Mouse (Mus musculus) cerebellum, postnatal 4 days (tissue): Measurements from ENCODE around the gene Krt39.
A peak's percentile ranks its signal among the peaks of the same experiment; 100 is the strongest.

ENCODE experiments used
- DNase-seq, 2 experiments: peaks; one replicate each; pipeline ENCODE4 v3.0.0; 2022; ENCODE audit warnings: low spot score in 2 of 2, mixed read lengths in 1 of 2

Krt39 gene

DNA sequence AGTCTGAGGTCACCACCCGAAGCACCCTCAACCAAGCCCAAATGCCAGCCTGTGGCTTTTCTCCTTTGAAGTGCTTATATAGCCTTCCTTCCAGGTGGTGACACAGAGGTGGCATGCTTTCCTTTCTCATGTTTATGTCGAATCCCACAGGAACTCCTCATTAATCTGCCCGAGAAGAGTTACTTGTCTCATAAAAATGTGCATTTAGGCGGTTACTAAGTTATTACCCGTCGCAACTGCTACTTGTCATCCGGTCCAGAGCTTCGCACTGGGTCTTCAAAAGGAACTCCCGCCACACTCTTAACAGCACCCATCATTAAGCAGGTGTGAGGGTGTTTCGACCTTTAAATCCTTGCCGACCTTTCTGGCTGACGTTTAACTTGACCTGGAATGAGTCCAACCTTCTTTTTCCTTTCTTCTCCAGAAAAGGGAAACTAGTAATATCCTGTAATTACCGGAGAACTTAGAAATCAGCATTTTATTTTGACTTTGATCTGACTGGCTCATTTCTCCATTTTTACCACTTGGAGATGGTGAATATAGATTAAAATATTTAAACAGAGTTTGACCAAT is at the start of gene Krt39:
Krt39 (minus strand) TSS at position 51 of the 573 bp plus-strand sequence.
- DNase-seq: no peak

DNA sequence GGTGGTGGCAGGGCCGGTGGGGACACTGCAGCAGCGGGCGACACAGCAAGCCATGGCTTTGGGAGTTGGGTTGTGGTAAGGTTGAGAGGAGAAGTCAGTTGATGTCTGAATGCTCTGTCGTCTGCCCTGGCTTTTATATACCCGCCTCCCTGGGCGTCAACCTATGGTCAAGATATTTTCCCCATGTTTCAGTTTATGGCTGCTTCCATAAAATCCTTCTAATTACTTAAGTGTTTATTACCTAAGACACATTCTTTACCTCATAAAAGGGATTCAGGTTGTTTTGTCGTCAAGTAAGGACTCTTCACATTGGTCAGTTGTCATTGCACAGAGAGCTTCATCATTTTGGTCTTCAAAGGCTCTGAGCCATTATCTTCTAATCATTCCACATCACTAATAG is 45.4 kb upstream of the Krt39 start, which contains the start of gene Krtap3-1:
Krtap3-1 (minus strand) TSS at position 101 of the 400 bp plus-strand sequence.
- no peak for DNase-seq

DNA sequence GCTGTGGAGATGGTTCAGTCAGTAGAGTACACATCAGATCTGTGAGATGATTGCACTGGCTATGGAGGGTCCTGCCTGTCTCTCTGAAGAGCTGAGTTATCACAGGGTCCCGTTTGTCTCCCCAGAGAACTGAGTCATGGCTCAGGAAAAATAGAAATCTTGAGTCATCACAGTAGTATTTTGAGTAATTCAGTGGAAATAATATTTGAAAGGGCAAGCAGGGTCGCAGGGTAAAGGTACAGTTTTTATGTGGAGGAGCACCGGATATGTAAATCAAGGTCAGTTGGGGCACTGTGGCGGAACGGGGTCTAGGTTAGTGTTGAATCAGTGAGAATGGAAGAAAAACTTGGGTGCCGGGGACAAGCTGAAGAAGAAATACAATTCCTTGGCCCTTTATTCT is 41.4 kb upstream of the Krt39 start:
- DNase-seq: no peak

DNA sequence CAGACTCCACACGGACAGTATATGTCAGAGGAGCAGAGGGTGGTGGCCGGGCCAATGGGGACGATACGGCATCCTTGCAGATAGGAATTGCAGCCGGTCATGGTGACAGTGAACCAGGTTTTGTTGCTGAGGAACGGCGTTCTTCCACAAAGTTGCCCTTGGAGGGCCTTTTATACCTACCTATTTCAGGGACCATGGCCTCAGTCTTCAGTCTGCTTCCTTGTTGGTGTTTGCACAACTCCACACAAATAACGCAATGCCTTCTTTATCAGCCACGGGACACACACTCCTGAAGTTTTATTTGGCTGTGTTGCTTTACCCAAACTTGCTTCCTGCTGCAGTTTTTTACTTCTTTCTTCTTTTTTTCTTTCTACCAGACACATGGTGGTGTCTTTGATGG is 38.2 kb upstream of the Krt39 start, which contains the start of gene Gm11939:
Gm11939 (minus strand) TSS at position 101 of the 400 bp plus-strand sequence.
- DNase-seq: no peak

DNA sequence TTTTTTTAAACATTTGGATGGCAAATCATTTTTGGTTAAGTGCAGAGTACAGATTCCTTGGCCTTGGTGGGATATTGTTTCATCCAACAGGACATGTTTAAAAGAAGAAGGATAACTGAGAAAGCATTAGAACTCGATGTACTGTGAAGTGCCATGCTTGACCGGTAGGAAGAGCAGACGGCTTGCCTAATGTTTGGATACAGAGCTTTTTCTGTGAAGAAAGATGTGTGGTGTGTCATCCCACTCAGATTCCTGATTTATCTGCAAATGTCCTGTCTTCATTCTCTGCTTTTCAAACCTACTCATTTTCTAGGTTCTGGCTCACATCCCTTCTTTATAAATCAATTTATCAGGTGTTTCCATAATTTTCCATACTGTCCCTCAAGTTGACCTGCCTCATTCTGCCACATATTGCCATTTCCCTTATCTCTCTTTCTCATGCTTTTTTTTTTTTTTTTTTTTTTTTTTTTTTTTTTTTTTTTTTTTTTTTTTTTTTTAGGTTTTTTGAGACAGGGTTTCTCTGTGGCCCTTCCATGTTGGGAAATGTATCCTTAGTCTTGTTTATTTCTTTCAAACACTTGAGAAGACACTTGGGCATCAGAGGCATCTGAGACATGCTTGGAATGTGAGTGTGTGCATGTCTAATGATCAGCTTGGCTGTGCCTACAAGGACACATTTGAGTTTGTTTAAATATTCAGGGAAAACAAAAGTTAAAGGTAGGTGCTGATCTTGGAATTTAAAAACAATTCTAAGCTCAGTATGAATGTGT is 37.0 kb upstream of the Krt39 start:
- no peak for DNase-seq

DNA sequence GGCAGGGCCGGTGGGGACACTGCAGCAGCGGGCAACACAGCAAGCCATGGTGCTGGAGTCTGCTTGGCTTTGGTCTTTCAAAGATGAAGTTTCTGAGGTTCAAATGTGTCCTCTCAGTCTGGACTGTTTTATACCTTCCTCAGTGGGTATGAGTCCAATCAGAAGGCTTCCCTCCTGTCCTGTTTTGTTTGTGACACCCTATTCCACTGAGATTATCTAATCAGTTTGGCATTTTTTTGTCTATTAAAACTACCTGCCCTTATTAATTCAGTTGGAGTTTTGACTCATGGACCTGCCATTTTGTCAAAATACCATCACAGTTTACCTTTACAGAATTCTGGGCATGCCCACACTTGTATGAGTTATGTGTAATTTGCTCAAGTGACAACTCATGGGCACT is 35.6 kb upstream of the Krt39 start, which contains the start of gene Krtap3-2:
Krtap3-2 (minus strand) TSS at position 101 of the 400 bp plus-strand sequence.
- no peak for DNase-seq

DNA sequence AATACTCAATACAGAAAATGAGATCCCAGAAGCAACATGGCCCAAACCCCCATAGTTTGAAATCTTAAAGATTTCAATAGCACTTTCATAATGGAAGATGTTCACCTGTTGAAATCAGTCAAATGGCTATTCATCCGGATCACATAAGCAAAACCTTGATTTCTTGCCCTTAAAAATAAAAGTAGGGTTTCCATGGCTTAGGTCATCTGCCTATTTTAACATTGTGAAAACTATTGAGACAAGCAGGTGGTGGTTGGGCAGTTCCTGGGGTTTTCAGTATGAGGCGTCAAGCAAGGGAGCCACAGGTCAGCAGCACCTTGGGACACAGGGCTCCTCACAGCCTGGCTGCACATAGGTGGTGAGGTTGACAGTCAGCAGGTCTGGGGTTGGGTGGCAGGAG is 35.1 kb upstream of the Krt39 start:
- no peak for DNase-seq

DNA sequence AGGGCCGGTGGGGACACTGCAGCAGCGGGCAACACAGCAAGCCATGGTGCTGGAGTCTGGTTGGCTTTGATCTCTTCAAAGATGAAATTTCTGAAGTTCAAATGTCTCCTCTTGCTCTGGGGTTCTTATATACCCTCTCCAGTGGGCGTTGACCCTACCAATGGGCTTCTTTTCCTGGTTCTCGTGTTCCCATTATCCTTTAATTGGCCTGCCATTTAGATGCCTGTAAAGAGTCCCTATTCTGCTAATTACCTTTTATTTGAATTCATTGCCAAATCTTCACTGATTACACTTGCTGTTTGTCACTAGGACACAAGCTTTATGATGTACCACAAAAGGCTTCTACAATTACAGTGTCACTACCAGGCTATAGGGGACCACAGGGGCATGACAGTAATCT is 29.6 kb upstream of the Krt39 start, which contains the start of gene Krtap3-3:
Krtap3-3 (minus strand) TSS at position 101 of the 400 bp plus-strand sequence.
- DNase-seq: no peak

DNA sequence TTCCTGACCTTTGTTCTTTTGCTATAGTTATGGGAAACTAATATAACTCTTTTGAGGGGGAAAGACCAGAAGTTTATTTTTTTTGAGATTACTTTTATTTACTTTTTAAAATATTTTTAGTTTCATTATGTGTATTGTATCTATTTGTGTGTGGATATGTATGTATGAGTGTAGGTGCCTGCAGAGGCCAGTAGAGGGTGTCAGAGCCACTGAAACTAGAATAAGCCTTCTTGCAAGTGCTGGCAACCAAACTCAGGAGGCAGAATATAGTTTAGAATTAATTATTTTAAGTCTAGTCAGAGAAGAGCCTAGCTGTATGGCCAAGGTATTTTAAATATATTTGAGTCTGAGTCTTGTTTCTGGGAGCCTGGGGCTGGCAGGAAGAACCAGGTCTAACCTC is 26.8 kb upstream of the Krt39 start:
- no peak for DNase-seq

DNA sequence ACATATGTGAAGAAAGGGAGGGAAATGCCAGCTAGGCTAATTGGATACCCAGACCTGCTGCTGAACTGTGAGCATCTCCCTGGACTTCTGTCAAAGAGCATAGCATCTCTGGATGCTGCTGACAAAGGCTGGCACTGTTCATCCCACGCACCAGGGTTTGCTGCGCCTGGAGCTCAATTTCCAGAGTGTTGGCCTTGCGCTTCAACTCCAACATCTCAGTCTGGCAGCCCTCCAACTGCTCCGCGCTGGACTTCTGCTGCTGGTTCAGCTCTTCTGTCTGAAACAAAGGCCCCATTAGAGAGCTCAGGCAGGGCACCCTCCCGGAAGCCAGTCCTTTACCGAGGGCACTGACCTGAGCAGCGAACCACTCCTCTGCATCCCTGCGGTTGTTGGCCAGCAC is 18.6 kb upstream of the Krt39 start:
- DNase-seq: peak; percentile 36 to 76

DNA sequence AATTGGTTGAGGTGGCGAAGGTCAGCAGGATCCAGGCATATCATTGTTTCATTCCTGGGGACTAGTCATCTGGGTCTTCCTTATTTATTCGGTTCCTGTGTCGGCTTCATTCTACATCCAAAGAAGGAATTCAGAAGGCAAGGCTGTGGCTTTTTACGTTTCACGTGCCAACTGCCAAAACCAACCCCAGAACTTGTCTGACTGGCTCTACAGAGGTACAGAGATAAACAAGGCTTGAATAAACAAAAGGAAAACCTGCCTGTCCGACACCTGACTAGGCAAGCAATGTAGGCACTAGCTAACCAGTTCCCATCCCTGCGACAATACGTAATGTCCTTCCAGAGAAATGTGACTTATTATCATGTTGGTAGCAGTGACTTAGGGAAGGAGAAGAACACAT is 7.0 kb downstream of the Krt39 start:
- no peak for DNase-seq

DNA sequence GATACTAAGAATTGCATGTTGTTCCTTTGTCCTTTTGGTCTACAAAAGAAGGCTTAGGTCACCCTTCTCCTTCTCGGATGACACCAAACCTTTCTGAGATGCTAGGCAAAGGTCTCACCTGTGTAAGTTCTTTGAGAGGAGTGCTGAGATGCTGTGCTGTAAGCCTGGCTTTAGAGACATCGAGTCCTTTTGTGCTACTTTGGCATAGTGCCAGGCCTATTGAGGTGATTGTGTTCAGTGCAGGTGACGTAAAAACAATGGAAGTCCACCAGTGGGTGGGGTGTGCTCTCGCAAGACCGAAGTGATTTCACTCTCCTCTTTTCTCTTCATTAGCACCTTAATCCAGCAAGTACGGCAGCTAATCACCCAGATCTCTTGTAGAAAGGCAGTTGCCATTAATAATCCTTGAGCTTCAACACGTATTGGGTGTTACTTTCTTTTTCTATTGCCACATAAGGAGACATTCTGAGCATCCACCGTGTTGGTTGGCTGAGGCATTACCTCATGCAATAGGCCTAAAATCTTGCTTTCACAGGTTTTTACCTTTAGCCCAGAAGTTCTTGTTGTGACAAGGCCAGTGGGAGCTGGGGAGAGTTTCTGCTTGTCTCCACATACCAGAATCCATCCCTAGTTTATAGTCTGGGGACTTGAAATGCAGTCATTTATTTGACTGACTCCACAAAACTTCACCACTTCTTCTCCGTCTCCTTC is 20.9 kb downstream of the Krt39 start:
- DNase-seq: no peak

DNA sequence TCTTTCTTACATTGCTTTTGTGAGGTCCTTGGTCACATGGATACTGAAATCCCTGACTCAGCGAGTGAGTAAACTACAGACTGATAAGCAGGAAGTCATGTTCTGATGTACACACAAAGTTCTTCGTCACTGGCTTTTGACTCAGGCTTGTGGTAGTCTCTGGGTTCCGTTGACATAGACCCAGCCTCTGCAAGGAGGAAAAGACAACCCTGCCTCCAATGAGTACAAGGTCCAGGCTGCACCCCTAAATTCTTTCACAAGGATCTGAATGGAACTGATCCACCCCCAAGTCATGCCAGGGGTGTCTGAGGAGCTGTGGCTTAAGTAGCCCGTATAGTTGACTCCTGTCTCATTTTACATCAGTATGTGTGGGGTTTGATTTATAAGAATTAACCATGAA is 24.7 kb downstream of the Krt39 start:
- no peak for DNase-seq

DNA sequence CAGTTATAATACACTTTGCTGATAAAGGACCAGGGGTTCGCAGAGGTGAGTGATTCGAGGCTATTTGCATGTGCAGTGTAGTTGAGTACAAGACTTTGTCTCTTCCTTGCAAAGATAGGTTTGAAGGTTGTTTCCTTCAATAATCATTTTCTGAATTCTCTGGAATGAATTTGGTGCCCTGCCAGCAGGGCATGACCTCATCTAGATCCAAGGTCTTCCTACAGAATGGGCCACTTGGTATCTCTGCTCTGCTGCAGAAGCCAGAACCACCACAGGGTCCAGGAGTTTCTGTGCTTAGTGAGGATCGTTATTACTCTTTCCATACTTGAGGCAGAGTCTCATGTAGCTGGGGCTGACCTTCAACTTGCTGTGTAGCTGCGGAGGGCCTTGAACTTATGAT is 26.4 kb downstream of the Krt39 start:
- DNase-seq: no peak

DNA sequence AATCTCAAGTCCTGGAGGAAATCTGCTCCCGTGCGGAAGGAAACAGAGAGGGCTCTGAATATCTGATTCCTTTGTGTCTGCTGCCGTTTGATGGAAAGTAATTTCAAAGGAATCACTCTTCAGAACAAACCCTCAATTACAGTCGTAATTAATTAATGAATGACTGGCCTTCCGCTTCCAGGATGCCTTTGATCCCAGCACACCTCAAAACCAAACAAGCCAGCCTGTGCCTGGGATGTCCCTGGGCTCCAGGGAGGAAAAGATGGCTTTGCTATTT is 27.6 kb downstream of the Krt39 start:
- DNase-seq: no peak

DNA sequence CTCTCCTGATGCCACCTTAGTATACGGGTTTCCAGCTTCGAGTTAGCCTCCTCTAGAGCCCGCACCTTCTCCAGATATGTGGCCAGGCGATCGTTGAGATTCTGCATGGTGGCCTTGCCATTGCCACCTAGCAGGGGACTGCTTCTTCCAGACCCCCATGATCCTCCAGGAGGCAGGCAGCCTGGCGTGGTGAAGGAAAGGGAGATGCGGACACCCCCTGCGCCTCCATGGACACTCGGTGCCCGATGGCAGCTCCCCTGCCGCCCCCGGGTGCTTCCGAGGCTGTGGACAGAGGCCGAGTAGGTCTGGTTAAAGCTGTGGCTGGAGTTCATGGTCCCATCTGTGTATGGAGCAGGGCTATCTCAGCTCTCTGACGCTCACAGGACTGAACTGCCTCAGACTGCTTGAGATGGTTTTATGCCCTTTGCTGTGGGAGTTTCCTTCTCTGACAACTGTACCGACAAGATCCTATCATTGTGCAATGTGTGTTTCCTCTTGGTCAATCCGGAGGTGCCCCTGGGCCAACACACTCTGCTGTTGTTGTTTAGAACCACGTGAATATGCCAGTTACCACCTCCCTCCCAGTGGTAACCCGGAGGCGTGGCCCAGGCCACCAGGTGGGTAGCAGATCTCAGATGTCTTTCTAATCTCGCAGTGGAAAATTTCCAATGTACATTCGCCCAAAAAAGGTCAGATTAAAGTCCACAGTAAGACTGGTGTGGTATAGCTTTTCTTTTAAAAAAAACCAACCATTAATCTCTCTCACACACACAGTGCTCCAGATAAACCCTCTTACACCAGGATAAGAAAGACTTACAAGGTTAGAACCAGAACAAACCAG is 28.2 kb downstream of the Krt39 start, which contains the start of gene Krt23:
Krt23 (minus strand) TSS at position 405 of the 841 bp plus-strand sequence.
- no peak for DNase-seq

DNA sequence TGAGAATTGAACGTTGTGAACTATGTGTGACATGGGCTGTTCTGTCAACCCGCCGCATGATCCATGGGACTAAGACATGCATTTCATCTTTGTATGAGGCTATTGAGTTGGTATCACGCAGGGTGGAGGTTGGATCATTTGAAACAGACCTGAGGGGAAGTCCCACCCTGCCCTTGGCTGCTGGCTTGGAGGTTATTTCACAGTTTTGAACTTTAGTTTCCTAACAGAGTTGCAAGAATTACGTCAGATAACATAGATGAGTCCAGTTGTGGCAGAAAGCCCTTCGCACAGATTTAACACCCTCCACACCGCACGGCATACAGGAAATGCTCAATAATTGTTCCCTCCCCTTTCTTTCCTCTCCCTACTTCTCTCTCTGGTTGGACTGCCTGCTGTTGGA is 30.1 kb downstream of the Krt39 start:
- DNase-seq: no peak

DNA sequence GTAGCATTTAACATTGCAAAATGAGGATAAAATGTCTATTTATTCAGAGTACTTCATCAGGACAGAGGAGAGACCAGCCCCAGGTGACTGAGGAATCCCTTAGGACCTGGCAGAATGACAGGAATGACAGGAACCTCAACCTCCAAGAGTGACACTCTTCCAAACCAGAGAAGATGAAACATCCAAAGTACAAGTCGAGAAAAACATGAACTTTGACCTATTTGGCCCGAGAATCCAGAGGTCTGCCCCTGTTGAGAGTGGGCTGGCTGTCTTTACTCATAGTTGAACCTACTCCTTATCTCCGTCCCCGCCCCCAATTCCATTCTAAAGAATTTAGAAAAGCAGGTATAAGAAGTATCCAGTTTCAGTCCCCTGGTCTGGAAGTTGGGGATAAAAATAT is 30.5 kb downstream of the Krt39 start:
- no peak for DNase-seq

DNA sequence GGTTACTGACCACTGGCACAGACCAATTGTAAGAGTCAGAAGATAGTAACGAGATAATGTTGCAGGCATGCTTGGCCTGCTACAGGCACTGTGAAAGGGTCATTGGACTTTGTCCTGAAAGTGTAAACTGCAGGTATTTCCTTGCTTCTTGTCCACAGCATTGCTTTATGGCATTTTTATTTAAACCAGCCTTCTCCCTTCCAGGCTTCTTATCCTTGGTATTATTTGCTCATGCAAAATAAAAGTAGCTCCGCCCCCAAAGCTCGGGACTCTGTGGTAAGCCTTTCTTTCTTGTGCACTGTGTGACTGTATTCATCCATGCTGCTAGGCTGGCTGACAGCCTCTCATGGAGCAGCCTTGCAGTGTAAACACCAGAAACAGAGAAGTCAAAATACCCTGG is 31.9 kb downstream of the Krt39 start:
- no peak for DNase-seq

DNA sequence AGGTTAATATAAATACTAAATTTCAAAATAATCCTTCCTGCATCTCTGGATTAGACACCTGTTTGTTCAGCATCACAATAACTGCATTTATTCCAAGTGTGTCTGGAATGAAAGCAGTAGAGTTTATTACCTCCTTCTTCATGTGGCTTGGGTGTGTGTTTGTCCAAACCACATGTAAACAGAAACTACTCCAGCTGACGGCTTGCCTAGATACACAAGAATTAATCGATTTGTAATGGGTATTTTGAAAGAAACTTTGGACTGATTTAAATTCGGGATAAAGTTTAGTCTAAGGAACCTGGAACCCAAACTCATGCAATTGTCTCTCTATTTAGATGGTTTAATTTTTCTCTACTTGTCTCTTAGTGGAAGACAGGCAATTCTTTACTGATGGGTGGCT is 46.2 kb downstream of the Krt39 start:
- no peak for DNase-seq

DNA sequence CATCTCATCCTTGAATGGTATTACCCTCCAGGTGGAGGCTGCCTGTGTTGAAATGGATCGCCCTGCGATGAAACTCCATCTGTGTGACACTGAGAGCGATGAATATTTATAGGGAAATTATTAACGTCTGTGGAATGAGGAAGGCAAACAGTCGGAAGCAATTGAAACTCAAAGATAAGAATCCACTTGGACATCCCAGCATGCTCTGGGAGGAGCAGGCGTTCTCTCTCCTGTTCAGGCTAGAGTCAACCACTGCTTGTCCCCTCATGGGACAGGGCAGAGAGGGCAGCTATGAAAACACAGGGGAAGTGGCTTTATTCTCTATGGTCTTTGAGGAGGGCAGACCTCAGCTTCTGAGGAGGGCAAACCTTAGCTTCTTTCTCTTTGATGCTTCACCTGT is 47.7 kb downstream of the Krt39 start:
- DNase-seq: no peak

DNA sequence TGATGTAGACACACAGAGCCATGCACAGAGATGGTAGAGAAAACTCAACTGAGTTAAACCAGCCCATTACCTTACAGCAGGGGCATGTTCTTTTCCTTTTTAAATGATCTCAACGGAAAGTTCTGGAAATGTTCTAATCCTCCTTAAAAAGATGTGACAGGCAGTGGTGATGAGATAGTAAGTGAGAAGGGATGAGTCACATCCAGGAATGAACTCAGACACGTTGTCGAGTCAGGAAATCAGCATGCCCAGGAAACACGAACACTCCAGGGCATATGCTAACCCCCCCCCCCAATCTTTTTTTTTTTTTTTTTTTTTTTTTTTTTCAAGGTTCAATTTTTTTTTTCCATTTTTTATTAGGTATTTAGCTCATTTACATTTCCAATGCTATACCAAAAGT is 48.7 kb downstream of the Krt39 start:
- DNase-seq: no peak
